Mouse (Mus musculus) midbrain, embryonic 16.5 days (tissue): ENCODE measurements around the gene Nars2. TPM values are rescaled to one million over a fixed set of nuclear protein-coding genes. Genes with fewer than 3 reads are reported as not detected.

Source experiments
- ATAC-seq: fragments of 200-750 bp; cut with Nextera tagmentation; 2 replicates; pipeline ENCODE4 v1.8.0; 2017; ENCODE audit warnings: moderate TSS enrichment
- H3K27ac ChIP-seq: fragments of 300-500 bp; sonication (generic); 2 replicates; pipeline ENCODE4 v1.5.1; 2014; ENCODE audit warnings: mild to moderate bottlenecking, low read length, mixed read lengths
- H3K27me3 ChIP-seq: fragments of 300-500 bp; sonication (generic); 2 replicates; pipeline ENCODE4 v1.6.1; 2014; ENCODE audit warnings: low read depth, low read length, mixed read lengths; ENCODE audit not compliant: control insufficient read depth, insufficient read depth
- H3K36me3 ChIP-seq: fragments of 300-500 bp; sonication (generic); 2 replicates; pipeline ENCODE4 v1.6.1; 2014; ENCODE audit warnings: mild to moderate bottlenecking, low read length, moderate library complexity, mixed read lengths; ENCODE audit not compliant: control insufficient read depth, insufficient read depth
- H3K4me1 ChIP-seq: fragments of 300-500 bp; sonication (generic); 2 replicates; pipeline ENCODE4 v1.6.1; 2014; ENCODE audit warnings: mild to moderate bottlenecking, low read length, mixed read lengths; ENCODE audit not compliant: control insufficient read depth, insufficient read depth
- H3K4me2 ChIP-seq: fragments of 300-500 bp; sonication (generic); 2 replicates; pipeline ENCODE4 v1.6.1; 2014; ENCODE audit warnings: mild to moderate bottlenecking, low read length, mixed read lengths
- H3K4me3 ChIP-seq: fragments of 300-500 bp; sonication (generic); 2 replicates; pipeline ENCODE4 v1.5.1; 2014; ENCODE audit warnings: low read depth, mild to moderate bottlenecking, low read length, moderate library complexity, mixed read lengths
- H3K9ac ChIP-seq: fragments of 300-500 bp; sonication (generic); 2 replicates; pipeline ENCODE4 v1.6.1; 2014; ENCODE audit warnings: low read depth, low read length, mixed read lengths
- H3K9me3 ChIP-seq: fragments of 300-500 bp; sonication (generic); replicated peaks from 2 replicates; pipeline ENCODE4 v1.6.1; 2014; ENCODE audit warnings: mild to moderate bottlenecking, low read length, mixed read lengths; ENCODE audit not compliant: control insufficient read depth, poor library complexity, severe bottlenecking
- WGBS: fragments of 180-500 bp; shearing (Covaris S2); extraction: QIAGEN DNeasy Blood & Tissue Kit; methylation state at CpG from one replicate; pipeline ENCODE4 v1.1.7; 2014; 5-methylcytosine and 5-hydroxymethylcytosine counted together
- polyA plus RNA-seq: library from polyadenylated mRNA; unstranded; fragments of >200 nt; fragmentation: Nextera tagmentation; extraction: Ambion mirVana; gene quantifications from 2 replicates; pipeline ENCODE4 v1.2.1, GENCODE M21; 2015

Gene Nars2
- 16.1 and 16.8 TPM in 2 replicates for polyA plus RNA-seq

- WGBS: under 1% methylated on average over 62 of the region's 62 CpGs
Observed at GRCm38 (mm10) chr7:96951281-96952051, at the start of gene Nars2. Gene Nars2, plus strand, starts transcription at chr7:96951505.

GRCm38 (mm10) chr7:96902183-96902582 is 49.1 kb upstream of the Nars2 start:
- no peak for ATAC-seq
- H3K4me1 ChIP-seq: peaks cover 12% of the 10 kb centered on the region
- H3K9ac ChIP-seq: no peak overlapping the region
- H3K9me3 ChIP-seq: no peaks in the 10 kb centered on the region
- H3K4me3 ChIP-seq: no peak overlapping the region
- WGBS: 54% methylated on average over 5 of the region's 5 CpGs
- no peak overlapping the region for H3K27ac ChIP-seq
- peaks cover 5% of the 10 kb centered on the region for H3K36me3 ChIP-seq
- H3K4me2 ChIP-seq: no peak overlapping the region
- H3K27me3 ChIP-seq: no peaks in the 10 kb centered on the region

More at GRCm38 (mm10) chr7:96951281-96952051, at the start of gene Nars2:
- H3K4me1 ChIP-seq: peaks cover 9% of the 10 kb centered on the region
- H3K27ac ChIP-seq: peak within 1 kb of the TSS; percentile 88
- peak within 1 kb of the TSS; percentile 80 for H3K4me3 ChIP-seq
- no peaks in the 10 kb centered on the region for H3K36me3 ChIP-seq
- H3K4me2 ChIP-seq: peak within 1 kb of the TSS; percentile 89
- no peaks in the 10 kb centered on the region for H3K27me3 ChIP-seq
- no peaks in the 10 kb centered on the region for H3K9me3 ChIP-seq
- H3K9ac ChIP-seq: peak within 1 kb of the TSS; percentile 80
- ATAC-seq: peak; percentile 100

GRCm38 (mm10) chr7:96903088-96903985 is 48.0 kb upstream of the Nars2 start:
- no peak overlapping the region for H3K9ac ChIP-seq
- peaks cover 16% of the 10 kb centered on the region for H3K4me1 ChIP-seq
- WGBS: 57% methylated on average over 17 of the region's 17 CpGs

GRCm38 (mm10) chr7:96904442-96904841 is 46.9 kb upstream of the Nars2 start:
- Histone ChIP-seq H3K36me3 (peaks cover 5% of the 10 kb centered on the region), H3K4me2 (no peak overlapping the region), H3K27ac (no peak overlapping the region), H3K27me3 (no peaks in the 10 kb centered on the region), H3K9me3 (no peaks in the 10 kb centered on the region), H3K4me3 (no peak overlapping the region), H3K9ac (no peak overlapping the region), H3K4me1 (peaks cover 10% of the 10 kb centered on the region)
- no peak for ATAC-seq
- 48% methylated on average over 3 of the region's 3 CpGs for WGBS

More at GRCm38 (mm10) chr7:96903088-96903985, 48.0 kb upstream of the Nars2 start:
- peaks cover 5% of the 10 kb centered on the region for H3K36me3 ChIP-seq
- no peaks in the 10 kb centered on the region for H3K27me3 ChIP-seq
- no peak for ATAC-seq
- H3K9me3 ChIP-seq: no peaks in the 10 kb centered on the region
- H3K27ac ChIP-seq: no peak overlapping the region
- no peak overlapping the region for H3K4me2 ChIP-seq
- H3K4me3 ChIP-seq: no peak overlapping the region

GRCm38 (mm10) chr7:96904936-96905335 is 46.4 kb upstream of the Nars2 start:
- peaks cover 5% of the 10 kb centered on the region for H3K36me3 ChIP-seq
- H3K9ac ChIP-seq: no peak overlapping the region
- 72% methylated on average over 1 of the region's 1 CpGs for WGBS
- H3K4me2 ChIP-seq: no peak overlapping the region
- H3K27me3 ChIP-seq: no peaks in the 10 kb centered on the region
- H3K9me3 ChIP-seq: no peaks in the 10 kb centered on the region
- H3K4me3 ChIP-seq: no peak overlapping the region
- H3K4me1 ChIP-seq: peaks cover 12% of the 10 kb centered on the region
- H3K27ac ChIP-seq: no peak overlapping the region
- ATAC-seq: no peak

GRCm38 (mm10) chr7:96905422-96905821 is 45.9 kb upstream of the Nars2 start:
- Histone ChIP-seq H3K27me3 (no peaks in the 10 kb centered on the region), H3K9ac (no peak overlapping the region), H3K9me3 (no peaks in the 10 kb centered on the region), H3K36me3 (peaks cover 5% of the 10 kb centered on the region), H3K4me3 (no peak overlapping the region), H3K27ac (no peak overlapping the region), H3K4me2 (no peak overlapping the region), H3K4me1 (peaks cover 12% of the 10 kb centered on the region)
- 43% methylated on average over 3 of the region's 3 CpGs for WGBS
- ATAC-seq: no peak

GRCm38 (mm10) chr7:96906216-96906615 is 45.1 kb upstream of the Nars2 start:
- 83% methylated on average over 20 of the region's 20 CpGs for WGBS
- no peaks in the 10 kb centered on the region for H3K9me3 ChIP-seq
- H3K4me1 ChIP-seq: peaks cover 12% of the 10 kb centered on the region
- ATAC-seq: no peak
- H3K9ac ChIP-seq: no peak overlapping the region
- H3K36me3 ChIP-seq: peaks cover 5% of the 10 kb centered on the region
- no peaks in the 10 kb centered on the region for H3K27me3 ChIP-seq
- no peak overlapping the region for H3K4me2 ChIP-seq
- H3K27ac ChIP-seq: no peak overlapping the region
- no peak overlapping the region for H3K4me3 ChIP-seq

- ATAC-seq: 0 out of 2 replicates have a peak, but pooled peaks have one; percentile 9
- H3K9me3 ChIP-seq: no peaks in the 10 kb centered on the region
- no peaks in the 10 kb centered on the region; the same call in 1 of the 2 replicates for H3K27me3 ChIP-seq
- H3K4me2 ChIP-seq: no peak overlapping the region
- WGBS: 57% methylated on average over 16 of the region's 16 CpGs
- no peak overlapping the region for H3K4me3 ChIP-seq
- peaks cover 7% of the 10 kb centered on the region for H3K4me1 ChIP-seq
- H3K27ac ChIP-seq: no peak overlapping the region
- no peak overlapping the region for H3K9ac ChIP-seq
- peaks cover 5% of the 10 kb centered on the region for H3K36me3 ChIP-seq
Observed at GRCm38 (mm10) chr7:96907971-96908680, 43.2 kb upstream of the Nars2 start.
